Mouse (Mus musculus) heart, embryonic 11.5 days (tissue): ENCODE results near the gene Cd81. TPM values are rescaled to one million over a fixed set of nuclear protein-coding genes. Genes with fewer than 3 reads are reported as not detected.

Experiments used
- ATAC-seq: fragments of 200-750 bp; cut with Nextera tagmentation; replicated peaks from 2 replicates; pipeline ENCODE4 v1.8.0; 2017; ENCODE audit warnings: moderate library complexity; ENCODE audit not compliant: insufficient number of reproducible peaks, low FRiP score, low TSS enrichment
- H3K27ac ChIP-seq: fragments of 300-500 bp; sonication (generic); 2 replicates; pipeline ENCODE4 v1.5.1; 2014; ENCODE audit warnings: mild to moderate bottlenecking, low read depth, low read length
- H3K27me3 ChIP-seq: fragments of 300-500 bp; sonication (generic); 2 replicates; pipeline ENCODE4 v1.6.1; 2014; ENCODE audit warnings: mild to moderate bottlenecking, low read length, mixed read lengths; ENCODE audit not compliant: control insufficient read depth, insufficient read depth
- H3K36me3 ChIP-seq: fragments of 300-500 bp; sonication (generic); 2 replicates; pipeline ENCODE4 v1.6.1; 2014; ENCODE audit warnings: mild to moderate bottlenecking, low read length, moderate library complexity, mixed read lengths; ENCODE audit not compliant: control insufficient read depth, insufficient read depth
- H3K4me1 ChIP-seq: fragments of 300-500 bp; sonication (generic); 2 replicates; pipeline ENCODE4 v1.6.1; 2014; ENCODE audit warnings: low read length; ENCODE audit not compliant: control insufficient read depth, insufficient read depth
- H3K4me2 ChIP-seq: fragments of 300-500 bp; sonication (generic); 2 replicates; pipeline ENCODE4 v1.6.1; 2014; ENCODE audit warnings: mild to moderate bottlenecking, moderate library complexity
- H3K4me3 ChIP-seq: fragments of 300-500 bp; sonication (generic); 2 replicates; pipeline ENCODE4 v1.5.1; 2014; ENCODE audit warnings: low read depth, low read length
- H3K9ac ChIP-seq: fragments of 300-500 bp; sonication (generic); 2 replicates; pipeline ENCODE4 v1.6.1; 2014; ENCODE audit warnings: mild to moderate bottlenecking, low read depth, low read length, moderate library complexity
- H3K9me3 ChIP-seq: fragments of 300-500 bp; sonication (generic); replicated peaks from 2 replicates; pipeline ENCODE4 v1.6.1; 2016; ENCODE audit warnings: low read length; ENCODE audit not compliant: control insufficient read depth
- WGBS: fragments of 180-500 bp; shearing (Covaris S2); extraction: QIAGEN DNeasy Blood & Tissue Kit; methylation state at CpG from one replicate; pipeline ENCODE4 v1.1.7; 2014; ENCODE audit not compliant: insufficient replicate concordance; 5-methylcytosine and 5-hydroxymethylcytosine counted together
- polyA plus RNA-seq: library from polyadenylated mRNA; unstranded; fragments of >200 nt; fragmentation: Nextera tagmentation; extraction: Ambion mirVana; gene quantifications from 2 replicates; pipeline ENCODE4 v1.2.1, GENCODE M21; 2014

Cd81 gene
- polyA plus RNA-seq, 1 experiment from 2014 or later: 632 TPM

DNA sequence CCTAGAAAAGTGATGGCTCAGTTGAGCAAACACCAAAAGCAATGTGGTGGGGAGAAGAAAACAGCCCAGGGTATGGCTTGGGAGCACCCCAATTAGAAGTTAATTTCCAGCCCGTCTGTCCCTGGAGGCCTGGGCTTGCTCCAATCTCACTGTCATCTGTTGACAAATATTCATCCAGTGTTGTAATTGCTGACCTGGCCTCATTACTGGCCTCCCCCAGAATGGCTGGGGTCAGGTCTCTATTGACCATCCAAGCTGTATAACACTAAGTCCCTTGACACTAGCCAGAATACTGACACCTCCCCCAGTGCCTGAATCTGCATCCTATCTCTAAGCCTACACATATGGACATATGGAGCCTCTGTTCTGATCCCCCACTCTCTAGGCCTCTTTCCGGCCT is 24.8 kb downstream of the Cd81 start:
- 71% methylated on average over 2 of the region's 2 CpGs for WGBS
- Histone ChIP-seq H3K36me3 (no peaks in the 10 kb centered on the region), H3K27me3 (peaks cover 2% of the 10 kb centered on the region; the same call in 1 of the 2 replicates), H3K9ac (no peak overlapping the region), H3K27ac (no peak overlapping the region), H3K4me1 (no peaks in the 10 kb centered on the region), H3K4me3 (no peak overlapping the region), H3K9me3 (no peaks in the 10 kb centered on the region), H3K4me2 (no peak overlapping the region)
- no peak for ATAC-seq

DNA sequence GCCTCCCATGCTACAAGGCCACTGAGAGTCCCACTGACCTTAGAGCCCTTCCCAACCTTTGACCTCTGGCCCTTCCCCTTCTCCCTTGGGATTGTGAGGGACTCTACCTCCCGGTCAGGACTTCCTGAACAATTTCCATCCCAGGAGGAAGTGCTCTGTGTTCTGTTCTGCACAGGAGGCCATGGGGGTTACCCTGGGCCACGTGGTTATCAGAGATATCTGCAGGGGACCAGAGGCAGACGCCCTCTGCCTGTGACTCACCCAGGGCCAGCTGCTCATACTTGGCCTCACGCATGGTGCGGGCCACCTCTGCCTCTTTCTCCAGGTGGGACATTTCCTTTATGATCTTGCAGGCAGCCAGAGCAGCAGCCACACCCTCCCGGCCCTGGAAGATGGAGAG is 29.5 kb downstream of the Cd81 start:
- 60% methylated on average over 6 of the region's 6 CpGs for whole genome bisulfite sequencing

DNA sequence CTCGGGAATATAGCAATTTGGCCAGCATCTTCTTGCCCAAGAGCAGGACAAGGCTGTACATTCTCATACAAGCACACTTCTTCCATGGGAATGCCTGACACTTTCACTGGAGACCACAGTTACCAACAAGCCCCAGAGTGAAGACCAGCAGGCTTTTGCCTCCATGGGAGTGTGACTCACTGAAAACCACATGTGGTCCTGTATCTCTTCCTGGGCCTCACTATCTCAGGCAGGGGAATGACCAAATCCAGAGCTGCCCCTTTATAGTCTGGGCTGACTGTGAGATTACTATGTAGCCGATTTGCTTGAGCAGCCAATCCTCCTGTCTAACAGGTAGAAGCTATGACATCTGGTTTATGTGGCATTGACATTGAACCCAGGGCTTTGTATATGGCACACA is 31.2 kb downstream of the Cd81 start:
- H3K27me3 ChIP-seq: peaks cover 8% of the 10 kb centered on the region
- no peak for ATAC-seq
- H3K9me3 ChIP-seq: no peaks in the 10 kb centered on the region
- H3K27ac ChIP-seq: no peak overlapping the region
- H3K4me1 ChIP-seq: peaks cover 9% of the 10 kb centered on the region
- no peaks in the 10 kb centered on the region for H3K36me3 ChIP-seq
- H3K4me3 ChIP-seq: no peak overlapping the region
- H3K4me2 ChIP-seq: no peak overlapping the region
- no peak overlapping the region for H3K9ac ChIP-seq
- 73% methylated on average over 2 of the region's 2 CpGs for WGBS

More for the DNA sequence above, 29.5 kb downstream of the Cd81 start:
- no peaks in the 10 kb centered on the region for H3K36me3 ChIP-seq
- H3K4me3 ChIP-seq: no peak overlapping the region
- H3K9ac ChIP-seq: no peak overlapping the region
- H3K4me2 ChIP-seq: no peak overlapping the region
- H3K27ac ChIP-seq: no peak overlapping the region
- no peaks in the 10 kb centered on the region for H3K9me3 ChIP-seq
- H3K4me1 ChIP-seq: peaks cover 7% of the 10 kb centered on the region
- ATAC-seq: no peak
- peaks cover 8% of the 10 kb centered on the region for H3K27me3 ChIP-seq

DNA sequence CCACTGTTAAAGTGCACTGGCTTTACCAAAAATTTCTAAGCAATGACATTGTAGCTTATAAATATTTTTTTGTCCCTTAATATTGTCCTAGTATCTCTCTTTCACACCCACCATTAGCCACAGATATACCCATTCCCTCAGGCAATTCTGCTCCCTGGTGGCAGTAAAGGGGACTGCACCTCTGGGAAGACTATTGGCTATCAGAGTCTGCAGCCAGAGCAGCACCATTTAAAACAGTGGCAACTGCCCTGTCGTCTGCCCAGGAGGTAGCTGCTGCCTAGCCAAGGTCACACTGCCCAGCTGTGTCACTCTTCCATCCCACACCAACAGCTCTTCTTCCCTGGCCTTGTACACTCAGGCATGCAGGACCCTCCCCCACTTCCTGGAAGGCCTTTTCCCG is 33.8 kb downstream of the Cd81 start:
- no peak for ATAC-seq
- Histone ChIP-seq H3K9me3 (no peaks in the 10 kb centered on the region), H3K4me3 (no peak overlapping the region), H3K9ac (no peak overlapping the region), H3K27me3 (peaks cover 11% of the 10 kb centered on the region), H3K4me1 (peaks cover 9% of the 10 kb centered on the region), H3K36me3 (no peaks in the 10 kb centered on the region), H3K27ac (peak overlapping the region; percentile 46; the same call in 1 of the 2 replicates), H3K4me2 (0 out of 2 replicates have a peak overlapping the region, but pooled peaks have one; percentile 11)
- WGBS: 47% methylated on average over 2 of the region's 2 CpGs

DNA sequence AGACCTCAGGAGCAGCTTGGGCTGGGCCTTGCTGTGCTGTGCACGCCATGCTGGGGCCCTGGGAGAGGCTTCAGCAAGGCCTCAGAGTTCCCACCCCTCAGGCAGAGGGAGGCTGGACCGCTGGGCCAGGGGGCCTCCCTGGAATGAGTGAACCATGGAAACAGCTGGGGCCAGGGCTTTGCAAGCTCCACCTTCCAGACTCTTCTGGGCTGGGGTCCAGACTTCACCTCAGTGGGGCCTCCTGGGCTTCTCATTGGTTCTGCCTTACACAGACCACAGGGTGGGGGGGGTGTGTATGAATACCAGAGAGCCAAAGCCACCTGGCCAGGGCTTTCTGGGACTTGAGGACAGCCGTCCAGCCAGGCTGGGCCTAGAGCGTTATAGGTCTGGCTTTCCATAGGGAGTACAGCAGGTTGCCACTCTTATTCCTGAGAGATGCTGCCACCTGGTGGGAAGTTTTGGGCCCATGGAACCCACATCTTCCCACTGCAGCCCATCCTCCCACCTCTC is 34.6 kb downstream of the Cd81 start:
- no peak overlapping the region for H3K4me3 ChIP-seq

DNA sequence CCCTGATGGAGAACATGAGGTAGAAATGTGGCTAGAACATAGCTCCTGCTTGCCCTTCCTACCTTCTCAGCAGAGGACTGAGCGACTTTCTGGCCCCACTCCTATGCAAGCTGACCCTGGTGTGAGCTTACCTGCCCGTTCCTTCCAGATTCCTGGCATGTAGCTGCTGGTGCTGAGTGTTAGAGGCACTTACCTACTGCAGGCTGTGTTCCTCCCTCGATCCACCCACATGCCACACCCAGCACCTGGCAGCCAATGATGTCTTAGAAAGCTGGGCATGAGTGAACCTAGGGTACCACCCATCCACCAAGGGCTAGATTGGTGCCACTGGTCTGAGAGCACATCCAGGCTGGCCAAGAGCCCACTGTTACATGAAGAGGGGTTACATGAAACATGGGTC is 41.3 kb downstream of the Cd81 start:
- 67% methylated on average over 3 of the region's 3 CpGs for WGBS
- peaks cover 3% of the 10 kb centered on the region; the same call in 1 of the 2 replicates for H3K27me3 ChIP-seq

More for the DNA sequence above, 34.6 kb downstream of the Cd81 start:
- no peaks in the 10 kb centered on the region for H3K9me3 ChIP-seq
- WGBS: 49% methylated on average over 4 of the region's 4 CpGs
- peak; percentile 40 for ATAC-seq
- H3K4me1 ChIP-seq: peaks cover 9% of the 10 kb centered on the region
- no peak overlapping the region for H3K9ac ChIP-seq
- H3K27me3 ChIP-seq: peaks cover 11% of the 10 kb centered on the region
- no peaks in the 10 kb centered on the region for H3K36me3 ChIP-seq
- H3K27ac ChIP-seq: peak overlapping the region; percentile 46; the same call in 1 of the 2 replicates
- 0 out of 2 replicates have a peak overlapping the region, but pooled peaks have one; percentile 11 for H3K4me2 ChIP-seq

DNA sequence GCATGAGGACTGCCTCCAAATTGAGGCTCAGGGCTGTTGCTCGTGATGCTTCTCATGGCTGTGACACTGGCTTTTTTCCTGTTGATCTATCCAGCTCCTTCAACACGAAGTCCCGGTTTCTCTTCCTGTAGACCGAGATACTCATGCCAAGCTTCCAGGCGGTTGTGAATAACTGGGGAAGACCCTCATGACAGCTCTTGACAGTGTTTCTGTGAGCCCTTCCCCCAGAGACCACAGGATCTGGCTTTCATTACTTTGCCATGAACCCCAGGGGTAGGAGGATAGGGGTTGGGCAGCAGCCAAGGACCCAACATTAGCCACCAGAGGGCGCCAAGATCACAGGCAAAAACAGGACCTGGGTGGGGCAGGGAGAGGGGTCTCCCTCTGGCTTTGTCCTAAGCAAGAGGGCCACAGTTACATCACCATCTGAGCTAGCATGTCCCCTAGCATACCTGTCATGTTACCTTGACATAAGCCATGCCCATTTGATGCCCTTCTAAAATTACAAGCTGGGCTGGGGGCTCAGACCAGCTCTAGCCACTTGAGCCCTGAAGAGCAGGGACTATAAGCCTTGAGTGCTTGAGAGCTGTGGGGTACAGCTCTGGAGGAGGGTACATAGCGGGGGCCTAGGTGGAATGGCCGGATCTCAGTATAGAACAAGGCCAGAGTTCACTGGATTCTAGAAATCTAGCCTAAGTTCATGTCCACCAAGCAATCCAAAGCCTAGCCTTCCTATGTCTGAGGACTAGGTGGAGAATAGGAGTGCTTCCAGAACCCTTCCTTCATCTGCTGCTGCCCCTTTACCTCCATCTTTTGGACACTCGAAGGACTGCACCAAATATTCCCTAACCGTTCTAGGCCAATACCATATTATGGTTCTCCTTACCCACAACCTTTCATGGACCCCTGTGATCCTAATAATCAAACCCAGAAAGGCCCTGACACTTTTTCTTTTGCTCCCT is 42.3 kb downstream of the Cd81 start, which contains the start of gene Trpm5:
TSS of gene Trpm5 (minus strand) at position 51 of the 962 bp plus-strand sequence.
- 35% methylated on average over 10 of the region's 10 CpGs for WGBS
- H3K27me3 ChIP-seq: no peaks in the 10 kb centered on the region; the same call in 1 of the 2 replicates
- 0 out of 2 replicates have a peak, but pooled peaks have one; percentile 32 for ATAC-seq
- no peak within 1 kb of the TSS for H3K9ac ChIP-seq
- H3K9me3 ChIP-seq: no peaks in the 10 kb centered on the region
- no peak within 1 kb of the TSS for H3K4me2 ChIP-seq
- H3K4me1 ChIP-seq: no peaks in the 10 kb centered on the region
- H3K4me3 ChIP-seq: no peak within 1 kb of the TSS
- H3K36me3 ChIP-seq: no peaks in the 10 kb centered on the region
- H3K27ac ChIP-seq: no peak within 1 kb of the TSS

More for the DNA sequence above, 41.3 kb downstream of the Cd81 start:
- no peak for ATAC-seq
- Histone ChIP-seq H3K4me2 (no peak overlapping the region), H3K9ac (no peak overlapping the region), H3K27ac (no peak overlapping the region), H3K4me1 (no peaks in the 10 kb centered on the region), H3K36me3 (no peaks in the 10 kb centered on the region), H3K9me3 (no peaks in the 10 kb centered on the region), H3K4me3 (no peak overlapping the region)

DNA sequence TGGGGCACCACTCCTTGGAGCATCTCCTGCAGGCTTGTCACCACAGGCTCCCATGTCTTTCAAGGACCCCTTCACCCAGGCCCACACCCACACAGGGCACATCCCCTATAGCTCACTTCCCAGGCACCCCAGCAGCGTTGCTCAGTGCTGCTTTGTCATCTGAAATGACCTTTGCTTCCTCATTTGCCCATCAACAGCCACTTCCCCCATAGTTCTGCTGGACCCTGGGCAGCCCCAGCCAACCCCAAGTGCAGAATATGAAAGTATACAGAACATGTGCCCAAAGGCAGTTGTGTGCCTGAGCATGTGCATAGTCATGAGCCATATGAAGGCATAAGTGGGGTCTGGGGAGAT is 43.0 kb downstream of the Cd81 start:
- H3K4me1 ChIP-seq: no peaks in the 10 kb centered on the region
- H3K9ac ChIP-seq: no peak overlapping the region
- H3K9me3 ChIP-seq: no peaks in the 10 kb centered on the region
- H3K4me3 ChIP-seq: no peak overlapping the region
- whole genome bisulfite sequencing: 46% methylated on average over 1 of the region's 1 CpGs
- H3K27ac ChIP-seq: no peak overlapping the region
- H3K4me2 ChIP-seq: no peak overlapping the region
- peaks cover 5% of the 10 kb centered on the region for H3K27me3 ChIP-seq
- ATAC-seq: no peak
- no peaks in the 10 kb centered on the region for H3K36me3 ChIP-seq
